Mouse (Mus musculus) gastrocnemius, postnatal 14 days (tissue): Measurements from ENCODE around the gene Gys1. TPM values are rescaled to one million over a fixed set of nuclear protein-coding genes. Genes with fewer than 3 reads are reported as not detected.
"Not testable (repeated sequence)": the region's sequence is repeated elsewhere in the genome, so short reads cannot be mapped to it uniquely, and the experiment has no call there.

Experiments
- DNase-seq: peaks from one replicate; pipeline ENCODE4 v3.0.0; 2021; ENCODE audit warnings: mixed read lengths
- intact Hi-C: fragments of 180-260 bp; cut with DNase I; formaldehyde crosslinking; loops from one replicate; pipeline ENCODE4 v1.15.1; 2025; ENCODE audit warnings: low total_unique reads
- long read RNA-seq, 2 experiments: library from polyadenylated mRNA; stranded (forward); transcript quantifications; one replicate each; pipeline ENCODE4 v2.0.0; 2021
- total RNA-seq, 2 experiments: library from RNA; stranded (reverse); gene quantifications; 2 replicates each; pipeline ENCODE4 v1.2.3; 2021

Gene Gys1
- total RNA-seq: 100 to 1,000 TPM; 167 to 213 TPM
- long read RNA-seq, experiment 1, transcript Gys1-201 (16 exons, 3,678 nt): major isoform, 163 of 261 reads
- long read RNA-seq, experiment 1, partial matches to known transcripts: 86 of 261 reads
- long read RNA-seq, experiment 1, other reads (novel, unspliced or antisense): 12 of 261 reads
- long read RNA-seq, experiment 2, transcript Gys1-201 (16 exons, 3,678 nt): major isoform, 255 of 343 reads
- long read RNA-seq, experiment 2, partial matches to known transcripts: 78 of 343 reads
- long read RNA-seq, experiment 2, other reads (novel, unspliced or antisense): 10 of 343 reads

DNA sequence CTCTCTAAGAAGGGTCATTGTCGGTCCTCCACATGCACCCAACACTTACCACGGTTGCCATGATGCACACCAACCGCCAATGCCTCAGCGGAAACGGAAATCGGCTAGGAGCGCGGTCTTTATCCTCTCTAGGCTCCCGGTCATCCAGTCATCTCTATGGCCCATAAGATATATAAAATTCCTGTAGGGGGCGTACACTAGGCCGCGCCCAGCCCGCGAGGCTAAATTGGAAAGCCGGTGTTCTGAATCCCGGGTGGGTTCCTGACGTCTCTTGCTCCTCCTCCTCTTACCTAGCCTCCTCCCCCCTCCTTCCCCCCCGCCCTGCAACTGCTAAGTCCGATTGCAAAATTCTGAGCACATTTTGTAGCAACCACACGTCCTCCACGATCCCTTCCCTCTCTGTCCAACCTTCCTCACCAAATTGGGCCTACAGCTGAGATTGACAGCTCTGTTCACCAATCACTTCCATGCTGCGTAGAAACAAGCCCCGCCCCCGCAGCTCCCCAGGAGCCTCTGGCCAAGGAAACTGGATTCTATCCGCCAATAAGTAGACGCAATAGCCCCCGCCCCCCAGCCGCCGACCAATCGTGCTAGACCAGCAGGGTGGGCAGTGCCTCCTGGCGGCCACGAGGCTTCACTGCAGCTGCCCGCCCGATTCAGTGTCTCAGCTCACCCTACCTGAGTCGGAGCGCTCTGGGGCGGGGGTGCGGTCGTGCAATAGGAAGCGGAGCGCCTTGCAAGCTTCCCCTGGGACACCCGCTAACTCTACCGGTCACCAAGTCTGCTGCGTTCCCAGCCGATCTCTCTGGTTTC is at the start of gene Gys1:
Gene Gys1, plus strand, starts transcription at position 642 of the 813 bp plus-strand sequence.
- intact Hi-C loops: no loop called here
- DNase-seq: peak; percentile 100

DNA sequence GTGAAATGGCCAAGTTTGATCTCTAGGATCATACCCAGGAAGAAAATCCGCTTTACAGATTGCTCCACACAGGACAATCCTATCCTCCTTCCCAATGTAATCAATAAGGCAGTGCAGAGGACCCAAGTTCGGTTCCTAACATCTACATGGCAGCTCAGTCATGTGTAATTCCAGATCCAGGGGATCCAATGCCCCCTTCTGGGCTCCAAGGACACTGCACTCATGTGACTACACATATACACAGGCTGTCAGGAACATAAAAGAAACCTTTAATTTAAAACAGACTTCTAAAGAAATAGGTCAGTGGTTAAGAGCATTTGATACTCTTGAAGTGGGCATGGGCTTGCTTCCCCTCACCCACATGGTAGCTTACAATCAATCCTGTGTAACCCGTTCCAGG is 48.6 kb upstream of the Gys1 start:
- no peak for DNase-seq
- intact Hi-C loops: no loop called here

DNA sequence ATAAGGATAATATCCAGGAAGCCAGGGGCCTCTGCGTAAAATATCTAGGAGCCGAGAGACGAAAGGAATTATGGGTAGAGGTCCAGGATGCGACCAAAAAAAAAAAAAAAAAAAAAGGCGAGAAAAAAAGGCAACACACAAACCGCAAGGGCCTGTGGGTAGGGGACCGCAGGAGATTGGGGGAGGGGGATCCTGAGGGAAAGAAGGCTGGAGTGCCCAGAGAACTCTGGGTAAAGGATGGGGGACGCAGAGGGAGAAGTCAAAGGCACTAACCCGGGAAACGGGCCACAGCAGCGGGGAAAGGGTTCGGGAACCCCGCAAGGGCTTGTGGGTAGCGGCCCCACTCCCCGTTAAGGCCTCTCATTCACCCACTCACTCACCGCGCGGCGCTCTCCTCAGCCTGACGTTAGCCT is 39.5 kb upstream of the Gys1 start:
- peak; percentile 70 for DNase-seq
- intact Hi-C loops: no loop called here

DNA sequence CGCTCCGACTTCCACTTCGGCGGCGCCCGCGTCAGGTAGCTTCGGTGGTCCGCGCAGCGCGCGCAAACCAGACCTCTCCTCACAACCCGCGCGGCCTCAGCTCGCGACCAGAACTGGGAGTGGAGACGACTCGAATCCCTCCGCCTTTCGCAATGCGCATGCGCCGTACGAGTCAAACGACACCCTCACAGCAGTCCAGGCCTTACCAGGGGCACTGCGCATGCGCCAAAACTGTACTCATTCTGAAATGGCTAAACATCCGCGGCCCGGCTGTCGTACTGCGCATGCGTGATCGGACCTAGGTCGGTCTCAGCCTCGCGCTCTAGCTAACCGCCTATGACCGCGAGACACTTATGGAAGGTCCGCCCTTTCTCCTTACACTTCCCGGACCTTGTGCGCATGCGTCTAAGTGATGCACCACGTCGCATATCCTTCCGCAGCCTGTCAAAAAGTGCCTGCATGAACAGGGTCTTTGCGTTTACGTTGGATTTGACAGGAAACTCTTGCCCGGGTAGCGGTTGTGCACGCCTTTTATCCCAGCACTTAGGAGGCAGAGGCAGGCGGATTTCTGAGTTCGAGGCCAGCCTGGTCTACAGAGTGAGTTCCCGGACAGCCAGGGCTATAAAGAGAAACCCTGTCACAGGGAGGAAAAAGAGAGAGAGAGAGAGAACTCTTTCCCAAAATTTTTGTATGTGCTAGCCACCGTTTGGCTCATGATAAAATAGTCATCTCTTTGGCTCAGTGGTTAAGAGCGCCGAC is 38.9 kb upstream of the Gys1 start, which contains the start of gene Snrnp70:
Gene Snrnp70, minus strand, starts transcription at position 165 of the 759 bp plus-strand sequence.
- DNase-seq: peak; percentile 100
- intact Hi-C loops: no loop called here

DNA sequence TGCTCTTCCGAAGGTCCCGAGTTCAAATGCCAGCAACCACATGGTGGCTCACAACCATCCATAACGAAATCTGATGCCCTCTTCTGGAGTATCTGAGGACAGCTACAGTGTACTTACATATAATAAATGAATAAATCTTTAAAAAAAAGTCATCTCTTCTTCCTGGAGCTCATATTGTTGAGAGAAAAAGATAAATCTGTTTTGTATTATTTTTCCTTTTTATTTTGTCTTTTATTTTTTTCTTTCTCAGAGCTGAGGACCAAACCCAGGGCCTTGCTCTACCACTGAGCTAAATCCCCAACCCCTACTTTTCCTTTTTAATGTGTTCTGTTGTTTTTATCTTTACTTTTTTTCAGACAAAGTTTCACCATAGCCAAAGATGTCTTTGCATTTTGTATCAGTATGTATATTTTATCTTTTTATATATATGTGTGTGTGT is 38.3 kb upstream of the Gys1 start:
- DNase-seq, intact Hi-C loops: not testable (repeated sequence)

DNA sequence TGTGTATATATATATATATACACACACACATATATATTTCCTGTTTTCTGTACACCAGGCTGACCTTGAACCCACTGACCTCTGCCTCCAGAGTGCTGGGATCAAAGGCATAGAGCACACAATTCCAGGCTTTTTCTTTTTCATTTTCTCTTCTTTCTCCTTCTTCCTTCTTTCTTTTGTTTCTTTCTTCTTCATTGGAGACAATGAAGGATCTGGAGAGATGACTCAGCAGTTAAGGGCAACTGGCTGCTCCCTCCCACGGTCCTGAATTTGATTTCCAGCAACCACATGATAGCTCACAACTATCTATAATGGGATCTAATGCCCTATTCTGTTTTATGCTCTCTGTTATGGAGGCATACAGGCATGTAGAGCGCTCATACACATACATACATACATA is 37.9 kb upstream of the Gys1 start:
- DNase-seq: no peak
- intact Hi-C loops: no loop called here

DNA sequence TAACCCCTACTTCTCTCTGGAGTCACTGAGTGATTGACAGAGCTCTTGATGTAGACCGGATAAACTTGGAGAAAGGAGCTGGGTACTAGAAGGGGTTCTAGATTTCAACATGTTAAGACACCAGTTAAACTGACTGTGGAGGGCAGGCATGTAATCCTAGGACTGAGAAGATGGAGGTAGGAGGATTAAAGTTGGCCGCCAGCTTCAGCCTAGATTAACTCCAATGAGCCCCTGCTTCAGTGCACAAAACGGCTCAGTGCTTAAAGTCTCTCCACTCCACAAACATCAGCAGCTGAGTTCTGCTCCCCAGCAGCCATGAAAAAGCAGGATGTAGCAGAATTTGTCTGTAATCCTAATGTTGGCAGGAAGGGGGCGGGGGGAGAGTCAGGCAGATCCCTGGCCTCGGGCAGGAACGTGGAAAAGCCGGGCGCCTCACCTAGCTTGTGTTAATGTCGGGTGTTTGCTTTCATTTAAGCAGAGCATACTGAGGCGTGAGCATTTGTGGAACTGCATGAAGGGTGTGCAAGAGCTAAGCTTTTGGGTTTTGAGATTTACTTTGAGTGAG is 33.0 kb upstream of the Gys1 start:
- DNase-seq: no peak
- intact Hi-C loops: no loop called here

DNA sequence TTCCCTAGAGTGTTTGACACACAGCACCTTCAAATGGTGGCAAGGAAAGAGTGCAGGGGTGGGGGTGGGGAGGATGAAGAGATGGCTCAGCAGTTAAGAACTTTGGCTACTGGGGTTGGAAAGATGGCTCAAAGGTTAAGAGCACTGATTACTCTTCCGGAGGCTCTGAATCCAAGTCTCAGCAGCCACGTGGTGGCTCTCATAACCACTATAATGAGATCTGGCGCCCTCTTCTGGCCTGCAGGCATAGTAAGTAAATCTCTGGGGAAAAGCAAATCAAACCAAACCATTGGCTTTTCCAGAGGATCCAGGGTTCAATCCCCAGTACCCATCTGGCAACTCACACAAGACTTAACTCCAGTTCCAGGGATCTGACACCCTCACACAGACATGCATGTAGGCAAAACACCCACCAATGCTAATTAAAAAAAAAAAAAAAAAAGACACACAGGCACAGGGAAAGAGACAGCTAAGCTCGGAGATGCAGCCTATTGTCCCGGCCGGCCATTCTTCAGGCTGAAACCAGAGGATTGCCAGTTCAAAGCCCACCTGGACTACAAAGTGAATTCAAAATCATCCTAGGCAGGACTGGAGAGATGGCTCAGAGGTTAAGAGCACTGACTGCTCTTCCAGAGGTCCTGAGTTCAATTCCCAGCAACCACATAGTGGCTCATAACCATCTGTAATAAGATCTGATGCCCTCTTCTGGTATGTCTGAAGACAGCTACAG is 30.9 kb upstream of the Gys1 start:
- intact Hi-C loops: no loop called here
- DNase-seq: peak; percentile 63

DNA sequence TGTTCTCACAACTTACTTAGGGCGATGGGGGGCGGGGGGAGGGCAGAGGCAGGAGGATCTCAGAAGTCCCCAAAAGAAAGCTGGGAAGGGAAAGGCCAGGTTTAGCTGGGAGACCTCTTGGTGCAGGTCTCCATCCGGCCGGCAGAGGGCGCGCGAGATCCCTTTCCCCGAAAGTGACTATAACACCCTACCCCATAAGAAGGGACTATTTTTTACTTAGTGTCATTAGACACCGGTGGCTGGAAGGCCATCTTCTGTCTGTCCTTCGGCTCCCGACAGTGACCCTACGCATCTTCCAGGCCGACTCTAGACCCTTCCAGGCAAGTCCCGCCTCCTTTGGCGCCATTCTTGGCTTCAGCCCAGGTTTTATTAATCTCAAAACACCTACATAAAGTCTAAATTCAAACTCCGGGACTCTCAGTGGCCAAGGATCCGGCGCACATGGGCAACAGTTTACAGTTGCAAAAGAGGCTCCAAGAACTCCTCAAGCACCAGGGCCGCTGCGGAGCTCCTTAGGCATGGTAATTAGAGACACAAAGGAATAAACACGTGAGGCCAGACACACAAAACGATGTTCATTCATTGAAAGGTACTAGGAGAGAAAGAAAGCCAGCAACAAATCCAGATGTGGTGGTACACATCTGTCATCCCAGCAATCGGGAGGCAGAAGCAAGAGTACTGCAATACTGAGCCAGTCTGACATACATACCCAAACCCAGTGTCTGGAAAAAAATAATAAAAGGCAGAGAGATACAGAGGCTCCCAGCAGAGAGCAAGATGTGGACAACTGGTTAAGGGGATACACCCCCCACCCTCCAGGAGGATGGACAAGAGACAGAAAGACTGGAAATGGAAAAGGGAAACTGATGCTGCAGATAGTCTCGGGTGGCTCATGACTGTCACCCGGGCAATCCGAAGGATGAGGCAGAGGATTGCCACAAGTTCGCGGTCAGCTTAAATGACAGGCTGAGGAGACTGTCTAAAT is 29.3 kb upstream of the Gys1 start, which contains the start of gene Kcna7:
Gene Kcna7, plus strand, starts transcription at position 563 of the 985 bp plus-strand sequence.
- peak; percentile 76 for DNase-seq
- intact Hi-C loops: no loop called here

DNA sequence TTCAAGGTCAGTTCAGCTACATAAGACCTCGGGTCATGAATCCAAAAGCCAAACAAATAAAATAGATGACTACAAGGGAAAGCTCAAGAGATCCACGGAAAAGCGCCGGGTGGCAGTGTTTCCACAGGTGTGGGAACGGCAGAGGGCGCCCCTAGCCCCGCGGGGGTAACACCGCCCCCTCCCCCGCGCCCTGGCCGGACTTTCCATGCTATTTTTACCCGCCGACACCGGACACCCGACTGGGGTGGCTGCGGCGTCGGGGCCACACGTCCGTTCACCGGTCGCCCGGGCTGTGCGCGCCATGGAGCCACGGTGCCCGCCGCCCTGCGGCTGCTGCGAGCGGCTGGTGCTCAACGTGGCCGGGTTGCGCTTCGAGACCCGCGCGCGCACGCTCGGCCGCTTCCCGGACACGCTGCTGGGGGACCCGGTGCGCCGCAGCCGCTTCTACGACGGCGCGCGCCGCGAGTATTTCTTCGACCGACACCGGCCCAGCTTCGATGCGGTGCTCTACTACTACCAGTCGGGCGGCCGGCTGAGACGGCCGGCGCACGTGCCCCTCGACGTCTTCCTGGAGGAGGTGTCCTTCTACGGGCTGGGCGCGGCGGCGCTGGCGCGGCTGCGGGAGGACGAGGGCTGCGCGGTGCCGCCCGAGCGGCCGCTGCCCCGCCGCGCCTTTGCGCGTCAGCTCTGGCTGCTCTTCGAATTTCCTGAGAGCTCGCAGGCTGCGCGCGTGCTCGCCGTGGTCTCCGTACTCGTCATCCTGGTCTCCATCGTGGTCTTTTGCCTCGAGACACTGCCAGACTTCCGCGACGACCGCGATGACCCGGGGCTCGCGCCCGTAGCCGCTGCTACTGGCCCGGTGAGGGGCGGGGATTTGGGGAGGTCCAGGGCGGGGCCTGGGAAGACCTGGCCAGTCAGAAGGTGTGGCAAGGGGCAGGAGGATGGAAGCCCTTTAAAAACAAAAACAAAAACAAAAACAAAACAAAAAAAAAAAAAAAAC is 28.2 kb upstream of the Gys1 start:
- intact Hi-C loops: no loop called here

DNA sequence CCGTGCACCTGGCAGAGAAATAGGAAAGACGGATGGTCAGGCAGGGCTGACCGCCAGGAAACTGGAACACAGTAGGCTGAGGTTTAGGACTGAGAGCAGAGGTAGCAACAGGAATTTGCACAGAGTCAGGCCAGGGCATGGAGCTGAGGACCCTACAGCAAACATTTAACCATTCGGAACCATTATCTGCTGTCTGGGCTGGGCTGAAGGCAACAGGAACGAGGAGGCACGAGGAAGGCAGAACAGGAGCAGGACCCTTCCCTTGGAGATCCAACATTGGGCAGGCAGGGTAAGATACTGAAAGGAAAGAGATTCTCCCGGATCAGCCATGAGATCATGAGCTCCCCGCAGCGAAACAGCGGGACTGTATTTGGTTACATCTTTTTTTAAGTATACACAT is 26.8 kb upstream of the Gys1 start:
- intact Hi-C loops: no loop called here
- no peak for DNase-seq

More for the DNA sequence above, 28.2 kb upstream of the Gys1 start:
- DNase-seq: peak; percentile 81

DNA sequence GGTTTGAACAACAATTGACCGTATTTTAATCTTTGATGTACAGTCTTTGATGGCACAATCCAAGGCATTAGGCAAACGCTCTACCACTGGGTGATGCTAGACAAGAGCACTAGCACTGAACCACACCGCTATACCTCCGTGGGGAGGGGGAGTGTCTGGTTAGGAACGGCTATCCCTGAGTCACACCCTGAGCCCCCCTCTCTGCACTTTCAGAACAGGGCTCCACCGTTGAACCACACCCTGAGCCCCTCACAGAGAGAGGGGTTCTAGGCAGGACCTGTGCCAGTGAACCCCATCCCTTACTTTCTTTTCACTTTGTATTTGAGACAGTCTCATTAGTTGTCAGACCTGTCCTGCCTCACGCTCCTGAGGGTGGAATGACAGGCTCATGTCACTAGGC is 26.3 kb upstream of the Gys1 start:
- intact Hi-C loops: no loop called here
- no peak for DNase-seq

DNA sequence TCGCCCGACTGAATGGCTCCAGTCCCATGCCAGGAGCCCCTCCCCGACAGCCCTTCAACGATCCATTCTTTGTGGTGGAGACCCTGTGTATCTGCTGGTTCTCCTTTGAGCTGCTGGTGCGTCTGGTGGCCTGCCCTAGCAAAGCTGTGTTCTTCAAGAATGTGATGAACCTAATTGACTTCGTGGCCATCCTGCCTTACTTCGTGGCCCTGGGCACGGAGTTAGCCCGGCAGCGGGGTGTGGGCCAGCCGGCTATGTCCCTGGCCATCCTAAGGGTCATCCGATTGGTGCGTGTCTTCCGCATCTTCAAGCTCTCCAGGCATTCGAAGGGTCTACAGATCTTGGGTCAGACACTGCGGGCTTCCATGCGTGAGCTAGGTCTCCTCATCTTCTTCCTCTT is 25.7 kb upstream of the Gys1 start:
- intact Hi-C loops: no loop called here
- no peak for DNase-seq

DNA sequence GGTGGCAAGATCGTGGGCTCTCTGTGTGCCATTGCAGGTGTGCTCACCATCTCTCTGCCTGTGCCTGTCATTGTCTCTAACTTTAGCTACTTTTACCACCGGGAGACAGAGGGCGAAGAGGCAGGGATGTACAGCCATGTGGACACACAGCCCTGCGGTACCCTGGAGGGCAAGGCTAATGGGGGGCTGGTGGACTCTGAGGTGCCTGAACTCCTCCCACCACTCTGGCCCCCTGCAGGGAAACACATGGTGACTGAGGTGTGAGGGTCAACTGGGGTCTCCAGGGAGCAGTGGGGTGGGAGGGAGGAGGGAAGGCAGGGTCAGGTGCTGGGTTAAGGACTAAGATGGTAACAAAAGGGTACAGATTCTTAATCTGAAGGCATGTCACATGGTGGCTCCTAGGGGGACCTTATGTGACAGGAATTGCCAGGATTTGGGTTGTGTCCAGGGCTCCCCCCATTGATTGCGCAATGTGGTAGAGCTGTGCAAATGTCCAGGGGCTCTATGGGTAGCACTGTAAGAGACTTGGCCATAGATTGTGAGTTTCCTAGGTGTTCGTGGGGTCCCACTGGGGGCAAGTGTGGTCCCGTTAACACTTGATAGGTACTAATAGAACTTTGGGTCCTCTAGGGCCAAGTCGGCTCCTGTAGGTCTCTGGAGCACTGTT is 25.0 kb upstream of the Gys1 start:
- no peak for DNase-seq
- intact Hi-C loops: no loop called here

DNA sequence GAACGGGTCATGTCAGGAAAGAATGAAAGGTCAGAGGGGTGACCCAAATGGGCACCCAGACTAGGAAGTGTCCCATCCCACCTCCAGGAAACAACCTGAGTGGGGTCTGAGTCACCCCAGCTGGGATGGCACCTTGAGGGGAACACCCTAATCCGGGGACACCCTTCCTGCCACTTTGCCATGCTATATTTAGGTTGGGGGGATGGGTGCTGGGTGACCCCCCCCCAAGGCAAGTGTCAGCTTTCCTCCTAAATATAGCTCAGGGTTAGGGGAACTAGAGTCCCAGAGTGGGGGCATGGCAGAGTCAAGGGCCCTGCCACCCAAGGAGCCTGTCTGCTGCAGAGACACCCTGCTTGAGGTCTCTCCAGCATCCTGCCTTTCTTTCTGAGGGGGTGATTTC is 22.2 kb upstream of the Gys1 start:
- DNase-seq: peak; percentile 45
- intact Hi-C loops: no loop called here
